Mouse (Mus musculus) heart, postnatal 0 days (tissue): ENCODE data around the gene Wnk4. TPM values are rescaled to one million over a fixed set of nuclear protein-coding genes. Genes with fewer than 3 reads are reported as not detected.

Source experiments
- ATAC-seq: fragments of 200-750 bp; cut with Nextera tagmentation; 2 replicates; pipeline ENCODE4 v1.8.0; 2017; ENCODE audit warnings: low read depth, moderate number of reproducible peaks, moderate library complexity; ENCODE audit not compliant: insufficient read depth
- DNase-seq: peaks from one replicate; pipeline ENCODE4 v3.0.0-alpha.2; 2016; ENCODE audit warnings: low spot score
- H3K27ac ChIP-seq: fragments of 300-500 bp; sonication (generic); 2 replicates; pipeline ENCODE4 v1.5.1; 2014; ENCODE audit warnings: low read depth, mild to moderate bottlenecking
- H3K27me3 ChIP-seq: fragments of 300-500 bp; sonication (generic); 2 replicates; pipeline ENCODE4 v1.6.1; 2014; ENCODE audit warnings: low read length, mixed read lengths; ENCODE audit not compliant: control insufficient read depth, insufficient read depth
- H3K36me3 ChIP-seq: fragments of 300-500 bp; sonication (generic); replicated peaks from 2 replicates; pipeline ENCODE4 v1.6.1; 2014; ENCODE audit warnings: low read length, mixed read lengths; ENCODE audit not compliant: control insufficient read depth, insufficient read depth
- H3K4me1 ChIP-seq: fragments of 300-500 bp; sonication (generic); 2 replicates; pipeline ENCODE4 v1.6.1; 2014; ENCODE audit warnings: antibody characterized with exemption; ENCODE audit not compliant: control insufficient read depth, insufficient read depth
- H3K4me2 ChIP-seq: fragments of 300-500 bp; sonication (generic); 2 replicates; pipeline ENCODE4 v1.6.1; 2014; ENCODE audit warnings: low read depth, mild to moderate bottlenecking, low read length, moderate library complexity
- H3K4me3 ChIP-seq: fragments of 300-500 bp; sonication (generic); 2 replicates; pipeline ENCODE4 v1.5.1; 2014; ENCODE audit warnings: low read depth, low read length
- H3K9ac ChIP-seq: fragments of 300-500 bp; sonication (generic); replicated peaks from 2 replicates; pipeline ENCODE4 v1.6.1; 2014; ENCODE audit warnings: low read depth, low read length, mixed read lengths
- H3K9me3 ChIP-seq: fragments of 300-500 bp; sonication (generic); replicated peaks from 2 replicates; pipeline ENCODE4 v1.6.1; 2016; ENCODE audit warnings: low read length; ENCODE audit not compliant: control insufficient read depth
- CTCF ChIP-seq: IDR thresholded peaks from 2 replicates; pipeline ENCODE4 v1.5.1; 2016; ENCODE audit warnings: antibody characterized with exemption, control low read depth, low read depth
- EP300 ChIP-seq: IDR thresholded peaks from 2 replicates; pipeline ENCODE4 v1.6.1; 2016; ENCODE audit warnings: antibody characterized with exemption, low read depth
- WGBS: fragments of 180-500 bp; shearing (Covaris S2); extraction: QIAGEN DNeasy Blood & Tissue Kit; methylation state at CpG from one replicate; pipeline ENCODE4 v1.1.7; 2014; 5-methylcytosine and 5-hydroxymethylcytosine counted together
- polyA plus RNA-seq: library from polyadenylated mRNA; unstranded; fragments of >200 nt; fragmentation: Nextera tagmentation; extraction: Ambion mirVana; gene quantifications from 2 replicates; pipeline ENCODE4 v1.2.1, GENCODE M21; 2015
- total RNA-seq: library from RNA; depleted of rRNA; stranded (reverse); fragments of >200 nt; gene quantifications from 2 replicates; pipeline ENCODE4 v1.2.3, GENCODE M21; 2014; ENCODE audit warnings: low replicate concordance

The Wnk4 gene
- total and polyA plus RNA-seq, 2 experiments from 2014 or later = 3.2 to 4.0 TPM

DNA sequence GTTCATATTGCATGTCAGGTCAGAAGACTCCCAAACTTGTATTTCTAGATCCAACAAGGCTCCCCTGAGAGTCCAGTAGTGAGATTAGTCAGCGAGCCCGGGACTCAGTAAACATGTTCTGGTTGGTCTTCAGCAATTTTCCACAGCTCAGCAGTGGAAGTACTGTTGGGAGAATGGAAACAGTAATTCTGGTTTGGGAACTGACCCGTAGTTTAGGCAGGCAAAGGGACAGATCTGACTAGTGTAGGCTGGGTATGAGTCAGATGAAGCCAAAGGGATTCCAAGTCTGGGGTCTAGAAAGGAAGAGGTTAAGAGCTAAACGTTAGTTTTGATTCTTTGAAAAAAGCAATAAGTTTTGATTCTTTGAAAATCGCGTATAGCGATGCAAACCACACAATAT lies 7.4 kb upstream of the Wnk4 start:
- WGBS = 7% methylated on average over 7 of the region's 7 CpGs
- no peak for TF ChIP-seq CTCF
- TF ChIP-seq EP300 = no peak
- ATAC-seq = no peak
- Histone ChIP-seq H3K9me3 (no peaks in the 10 kb centered on the region), H3K4me1 (peaks cover 21% of the 10 kb centered on the region), H3K4me2 (peak overlapping the region; percentile 96), H3K36me3 (0 out of 2 replicates have a peak, but pooled peaks cover 13% of the 10 kb centered on the region), H3K4me3 (peak overlapping the region; percentile 99), H3K27me3 (no peaks in the 10 kb centered on the region), H3K9ac (peak overlapping the region; percentile 84), H3K27ac (peak overlapping the region; percentile 95)
- peak; percentile 46 for DNase-seq

DNA sequence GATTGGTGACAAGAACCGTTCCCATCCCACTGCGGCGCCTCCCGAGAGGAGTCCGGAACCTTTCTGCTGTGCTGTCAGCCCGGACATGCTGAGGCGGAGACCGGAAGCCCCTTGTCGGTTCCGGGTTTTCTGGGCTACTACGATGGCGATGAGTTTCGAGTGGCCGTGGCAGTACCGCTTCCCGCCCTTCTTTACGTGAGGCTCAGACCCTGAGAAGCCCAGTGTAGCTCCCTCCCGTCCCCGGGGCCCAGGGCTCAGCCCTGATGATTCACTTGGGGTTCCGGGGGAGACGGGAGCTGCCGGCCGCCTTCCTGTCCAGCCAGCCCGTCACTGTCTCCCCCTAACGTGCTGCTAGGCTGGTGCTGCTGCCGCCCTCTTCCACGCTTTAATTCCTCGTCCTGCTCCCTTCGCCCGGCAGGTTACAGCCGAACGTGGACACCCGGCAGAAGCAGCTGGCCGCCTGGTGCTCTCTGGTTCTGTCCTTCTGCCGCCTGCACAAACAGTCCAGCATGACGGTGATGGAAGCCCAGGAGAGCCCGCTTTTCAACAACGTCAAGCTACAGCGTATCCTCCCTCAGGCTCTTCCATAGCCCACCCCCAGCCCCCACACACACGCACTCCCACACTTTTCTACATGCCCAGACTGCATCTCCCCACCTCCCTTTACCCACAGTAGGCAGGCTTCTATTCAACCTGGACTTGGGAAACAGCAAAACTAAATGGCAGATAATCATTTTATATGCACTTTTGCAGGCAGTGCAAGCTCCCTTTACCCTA lies 6.6 kb upstream of the Wnk4 start, which contains the start of gene Vps25:
Gene Vps25 (plus strand): TSS at position 95 of the 777 bp plus-strand sequence.
- under 1% methylated on average over 40 of the region's 40 CpGs for WGBS
- Histone ChIP-seq H3K9ac (peak within 1 kb of the TSS; percentile 84), H3K27ac (peak within 1 kb of the TSS; percentile 95), H3K4me1 (peaks cover 24% of the 10 kb centered on the region), H3K27me3 (no peaks in the 10 kb centered on the region), H3K9me3 (no peaks in the 10 kb centered on the region), H3K4me3 (peak within 1 kb of the TSS; percentile 99), H3K36me3 (peaks cover 21% of the 10 kb centered on the region; the same call in 1 of the 2 replicates), H3K4me2 (peak within 1 kb of the TSS; percentile 96)
- DNase-seq (peak; percentile 88), ATAC-seq (peak; percentile 72)
- TF ChIP-seq CTCF (no peak), EP300 (no peak; the same call in 1 of the 2 replicates)

DNA sequence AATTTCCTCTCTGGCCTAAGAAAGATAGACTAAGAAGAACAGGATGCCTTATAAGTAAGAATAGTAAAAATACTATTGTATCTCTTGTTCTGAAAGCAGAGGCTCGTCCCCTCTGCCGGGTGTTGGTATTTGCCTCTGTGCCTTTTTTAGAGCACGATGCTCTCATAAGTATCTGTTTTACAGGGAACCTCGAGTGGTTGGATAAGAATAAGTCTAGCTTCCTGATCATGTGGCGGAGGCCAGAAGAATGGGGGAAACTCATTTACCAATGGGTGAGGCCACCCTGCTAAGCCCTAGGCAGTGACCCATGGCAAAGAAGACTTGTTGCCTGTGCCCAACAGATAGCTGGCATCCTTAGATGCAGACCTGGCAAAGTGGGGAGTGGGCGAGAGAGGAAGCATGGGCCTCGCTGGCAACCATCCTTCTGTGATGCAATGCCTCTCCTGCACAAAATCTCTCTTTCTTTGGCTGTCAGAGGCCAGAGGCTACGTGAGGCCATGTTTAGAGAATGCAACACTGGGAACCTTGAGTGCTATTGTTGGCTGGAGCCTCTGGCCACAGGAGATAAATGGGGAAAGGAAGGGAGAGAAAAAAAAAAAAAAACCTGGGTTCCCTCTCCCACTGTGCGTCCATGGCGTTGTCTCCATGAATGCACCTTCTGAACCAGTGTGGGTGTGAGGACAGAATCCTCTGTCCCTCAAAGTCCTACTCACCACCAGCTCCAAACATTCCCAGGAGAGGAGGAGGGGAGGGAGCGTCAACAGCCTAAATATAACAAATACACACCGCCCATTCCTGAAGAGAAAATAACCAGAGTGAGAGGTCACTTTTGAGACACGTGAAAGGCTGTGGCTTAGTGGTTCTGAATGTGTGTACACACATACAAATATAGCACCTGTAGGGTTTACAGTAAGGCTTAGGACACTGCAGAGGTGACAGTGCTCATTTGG lies 4.3 kb upstream of the Wnk4 start:
- Histone ChIP-seq H3K4me3 (no peak overlapping the region), H3K9me3 (no peaks in the 10 kb centered on the region), H3K36me3 (peaks cover 22% of the 10 kb centered on the region; the same call in 1 of the 2 replicates), H3K4me1 (peaks cover 43% of the 10 kb centered on the region), H3K9ac (no peak overlapping the region), H3K27ac (peak overlapping the region; percentile 86), H3K4me2 (no peak overlapping the region), H3K27me3 (no peaks in the 10 kb centered on the region)
- WGBS = 32% methylated on average over 13 of the region's 13 CpGs
- ATAC-seq (peak; percentile 47), DNase-seq (peak; percentile 81)
- no peak; the same call in 1 of the 2 replicates for TF ChIP-seq EP300
- TF ChIP-seq CTCF = no peak

DNA sequence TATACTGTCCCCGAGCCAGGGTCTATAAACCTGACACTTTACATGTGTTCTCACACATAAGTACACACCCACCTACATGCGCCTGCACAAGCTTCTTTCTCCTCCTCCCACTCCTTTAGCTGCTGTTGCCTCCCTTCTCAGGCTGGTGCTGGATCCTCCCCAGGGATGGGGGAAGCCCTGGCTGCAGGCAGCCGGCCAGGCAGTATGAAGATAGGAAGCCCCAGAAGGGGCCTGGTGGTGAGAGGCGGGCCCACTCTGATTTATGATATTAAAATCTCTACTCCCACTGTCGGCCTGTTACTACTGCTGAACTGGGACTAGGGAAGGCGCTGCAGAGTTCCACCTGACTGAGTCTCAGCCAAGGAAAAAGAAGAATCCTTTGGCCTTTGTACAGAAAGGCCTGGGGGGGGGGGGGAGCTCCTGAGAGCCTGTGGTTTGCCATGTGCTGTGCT lies 1.1 kb upstream of the Wnk4 start:
- DNase-seq (peak; percentile 83), ATAC-seq (peak; percentile 37)
- TF ChIP-seq EP300 (no peak), CTCF (no peak)
- WGBS = 13% methylated on average over 6 of the region's 6 CpGs
- H3K4me1 ChIP-seq = peaks cover 42% of the 10 kb centered on the region
- H3K9ac ChIP-seq = no peak overlapping the region
- H3K9me3 ChIP-seq = no peaks in the 10 kb centered on the region
- peak overlapping the region; percentile 82 for H3K27ac ChIP-seq
- H3K27me3 ChIP-seq = peaks cover 22% of the 10 kb centered on the region
- peak overlapping the region; percentile 58; the same call in 1 of the 2 replicates for H3K4me3 ChIP-seq
- peaks cover 22% of the 10 kb centered on the region; the same call in 1 of the 2 replicates for H3K36me3 ChIP-seq
- peak overlapping the region; percentile 90 for H3K4me2 ChIP-seq

DNA sequence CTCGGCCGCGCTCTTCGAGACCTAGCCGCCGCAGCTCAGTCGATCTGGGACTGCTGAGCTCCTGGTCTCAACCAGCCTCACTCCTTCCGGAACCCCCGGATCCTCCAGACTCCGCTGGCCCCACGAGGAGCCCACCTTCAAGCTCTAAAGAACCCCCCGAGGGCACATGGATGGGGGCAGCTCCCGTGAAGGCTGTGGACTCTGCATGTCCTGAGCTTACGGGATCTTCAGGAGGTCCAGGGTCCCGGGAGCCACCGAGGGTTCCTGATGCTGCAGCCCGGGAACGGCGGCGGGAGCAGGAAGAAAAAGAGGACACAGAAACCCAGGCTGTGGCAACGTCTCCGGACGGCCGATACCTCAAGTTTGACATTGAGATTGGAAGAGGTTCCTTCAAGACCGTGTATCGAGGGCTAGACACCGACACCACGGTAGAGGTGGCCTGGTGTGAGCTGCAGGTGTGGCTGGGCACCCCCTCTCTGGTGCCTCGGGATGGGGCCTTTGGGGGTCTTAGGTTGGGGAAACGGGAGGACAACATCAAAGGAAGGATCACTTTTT lies 536 bp downstream of the Wnk4 start:
- peaks cover 43% of the 10 kb centered on the region for H3K4me1 ChIP-seq
- no peak for ATAC-seq

More for the DNA sequence above, 536 bp downstream of the Wnk4 start:
- no peak for TF ChIP-seq EP300
- TF ChIP-seq CTCF = no peak
- WGBS = under 1% methylated on average over 30 of the region's 30 CpGs
- Histone ChIP-seq H3K9me3 (no peaks in the 10 kb centered on the region), H3K4me3 (peak overlapping the region; percentile 58), H3K27ac (peak overlapping the region; percentile 82), H3K9ac (peak overlapping the region; percentile 65), H3K27me3 (peaks cover 37% of the 10 kb centered on the region), H3K4me2 (peak overlapping the region; percentile 90), H3K36me3 (peaks cover 22% of the 10 kb centered on the region; the same call in 1 of the 2 replicates)
- DNase-seq = no peak
